Mouse (Mus musculus) cerebellum, postnatal 36 days (tissue): ENCODE results near the gene Gm21976.

Experiments
- DNase-seq, 2 experiments: peaks; one replicate each; pipeline ENCODE4 v3.0.0; 2021 to 2022; ENCODE audit warnings: mixed read lengths in 2 of 2

The Gm21976 gene

GRCm38 (mm10) chr13:98298833-98299758 is 19.4 kb downstream of the Gm21976 start:
- DNase-seq: peak; percentile 74 to 82

GRCm38 (mm10) chr13:98305257-98305656 is 25.6 kb downstream of the Gm21976 start:
- DNase-seq: no peak

- no peak for DNase-seq
Observed at GRCm38 (mm10) chr13:98306393-98306792, 26.7 kb downstream of the Gm21976 start.

GRCm38 (mm10) chr13:98306852-98307475 is 27.3 kb downstream of the Gm21976 start:
- DNase-seq: no peak

- no peak for DNase-seq
Observed at GRCm38 (mm10) chr13:98308004-98308403, 28.3 kb downstream of the Gm21976 start.

- no peak for DNase-seq
Observed at GRCm38 (mm10) chr13:98308724-98309123, 29.0 kb downstream of the Gm21976 start.

GRCm38 (mm10) chr13:98311597-98311996 is 31.9 kb downstream of the Gm21976 start:
- DNase-seq: no peak

- no peak for DNase-seq
Observed at GRCm38 (mm10) chr13:98313631-98314030, 33.9 kb downstream of the Gm21976 start.

GRCm38 (mm10) chr13:98315124-98315523 is 35.4 kb downstream of the Gm21976 start:
- DNase-seq: no peak

GRCm38 (mm10) chr13:98316140-98316479 is 36.4 kb downstream of the Gm21976 start:
- DNase-seq: no peak

- DNase-seq: peak; percentile 95
Observed at GRCm38 (mm10) chr13:98316480-98317245, 37.0 kb downstream of the Gm21976 start, which contains the start of gene Btf3. Gene Btf3 (minus strand): TSS chr13:98317006.

GRCm38 (mm10) chr13:98317246-98317677 is 37.6 kb downstream of the Gm21976 start:
- DNase-seq: no peak

- no peak for DNase-seq
Observed at GRCm38 (mm10) chr13:98317911-98318310, 38.2 kb downstream of the Gm21976 start.

- DNase-seq: no peak
Observed at GRCm38 (mm10) chr13:98325034-98325433, 45.3 kb downstream of the Gm21976 start.

GRCm38 (mm10) chr13:98332106-98332505 is 52.4 kb downstream of the Gm21976 start:
- no peak for DNase-seq

GRCm38 (mm10) chr13:98336205-98336604 is 56.5 kb downstream of the Gm21976 start:
- DNase-seq: no peak

- DNase-seq: no peak
Observed at GRCm38 (mm10) chr13:98340506-98340905, 60.8 kb downstream of the Gm21976 start.

GRCm38 (mm10) chr13:98349491-98349890 is 69.8 kb downstream of the Gm21976 start:
- DNase-seq: no peak

GRCm38 (mm10) chr13:98351527-98351926 is 71.8 kb downstream of the Gm21976 start:
- DNase-seq: no peak

- no peak for DNase-seq
Observed at GRCm38 (mm10) chr13:98352381-98352975, 72.8 kb downstream of the Gm21976 start.

- no peak for DNase-seq
Observed at GRCm38 (mm10) chr13:98353709-98354089, 74.0 kb downstream of the Gm21976 start.

GRCm38 (mm10) chr13:98354090-98354801 is 74.6 kb downstream of the Gm21976 start, which contains the start of gene Foxd1:
Gene Foxd1 (plus strand): TSS chr13:98354242.
- peak in 1 of 2 experiments; percentile 9 for DNase-seq
